Mouse (Mus musculus): Measurements from ENCODE around the gene Olfr887. TPM values are rescaled to one million over a fixed set of nuclear protein-coding genes. Genes with fewer than 3 reads are reported as not detected.

The Olfr887 gene
- not detected in 2 replicates for polyA plus RNA-seq (2015; fragmentation: Nextera tagmentation; extraction: Ambion mirVana)

DNA sequence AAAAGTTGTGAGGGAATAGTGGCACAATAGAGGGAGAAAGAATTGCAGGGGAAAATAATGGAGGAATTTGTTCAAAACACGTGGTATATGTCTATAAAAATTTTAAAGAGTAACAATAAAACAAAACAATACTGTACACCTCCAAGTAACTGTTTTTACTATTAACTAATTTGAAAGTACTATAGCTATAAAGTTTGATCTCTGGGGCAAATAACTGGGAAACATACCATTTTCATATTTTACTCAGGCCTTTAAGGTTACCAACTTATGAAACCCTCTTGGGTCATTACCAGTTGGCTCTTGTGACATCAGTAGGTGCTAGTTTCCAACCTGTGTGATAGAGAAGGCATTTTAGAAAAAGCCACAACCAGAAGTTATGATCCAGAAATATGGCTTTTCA, at the start of gene Olfr887:
Olfr887 (plus strand) TSS at position 301 of the 400 bp plus-strand sequence.
- no peak for TF ChIP-seq EP300 (IDR thresholded peaks at IDR 0.05)
- no peak for TF ChIP-seq CTCF (IDR thresholded peaks at IDR 0.05)
- H3K4me1 ChIP-seq (ENCODE audit: insufficient read depth, low read depth, low read length), result no peaks in the 10 kb centered on the region
- H3K4me3 ChIP-seq (ENCODE audit: low read depth, low read length), result no peak within 1 kb of the TSS
- no peaks in the 10 kb centered on the region for H3K9me3 ChIP-seq (ENCODE audit: low read length)
- DNase-seq (ENCODE audit: low spot score) (no peak), ATAC-seq (no peak)
- H3K36me3 ChIP-seq (ENCODE audit: insufficient read depth, low read length), result no peaks in the 10 kb centered on the region
- no peaks in the 10 kb centered on the region for H3K27me3 ChIP-seq (replicated peaks; ENCODE audit: insufficient read depth, low read length)
- no peak within 1 kb of the TSS for H3K4me2 ChIP-seq (replicated peaks; ENCODE audit: low read depth, low read length)
- WGBS, result 72% methylated on average over 1 of the region's 1 CpGs
- no peak within 1 kb of the TSS for H3K9ac ChIP-seq (replicated peaks; ENCODE audit: low read depth)
- H3K27ac ChIP-seq (ENCODE audit: low read length), result no peak within 1 kb of the TSS

DNA sequence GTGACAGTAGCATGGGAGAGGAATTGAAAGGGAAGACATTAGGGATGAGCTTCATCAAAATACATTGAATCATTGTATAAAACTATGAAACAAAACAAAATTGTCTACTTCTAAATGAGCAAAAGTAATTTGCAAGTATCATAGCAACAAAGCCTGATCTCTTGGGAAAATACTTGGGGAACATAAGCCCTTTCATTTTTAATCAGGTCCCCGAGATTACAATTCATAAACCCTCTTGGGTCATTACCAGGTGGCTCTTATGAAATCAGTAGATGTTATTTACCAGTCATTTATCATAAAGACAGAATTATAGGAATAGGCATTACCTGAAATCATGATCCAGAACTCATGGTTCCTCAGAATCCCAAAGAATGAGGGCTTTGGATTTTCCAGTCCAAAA, 37.6 kb upstream of the Olfr887 start, which contains the start of gene Olfr884:
Olfr884 (plus strand) TSS at position 301 of the 400 bp plus-strand sequence.
- no peaks in the 10 kb centered on the region for H3K9me3 ChIP-seq (ENCODE audit: low read length)
- TF ChIP-seq CTCF (IDR thresholded peaks at IDR 0.05), result no peak
- no peak for TF ChIP-seq EP300 (IDR thresholded peaks at IDR 0.05)
- no peak within 1 kb of the TSS for H3K27ac ChIP-seq (ENCODE audit: low read length)
- ATAC-seq (no peak), DNase-seq (ENCODE audit: low spot score) (no peak)
- 49% methylated on average over 1 of the region's 1 CpGs for WGBS
- H3K4me3 ChIP-seq (ENCODE audit: low read depth, low read length), result no peak within 1 kb of the TSS
- no peaks in the 10 kb centered on the region for H3K36me3 ChIP-seq (ENCODE audit: insufficient read depth, low read length)
- H3K4me1 ChIP-seq (ENCODE audit: insufficient read depth, low read depth, low read length), result no peaks in the 10 kb centered on the region
- no peak within 1 kb of the TSS for H3K9ac ChIP-seq (replicated peaks; ENCODE audit: low read depth)
- no peaks in the 10 kb centered on the region for H3K27me3 ChIP-seq (replicated peaks; ENCODE audit: insufficient read depth, low read length)
- no peak within 1 kb of the TSS for H3K4me2 ChIP-seq (replicated peaks; ENCODE audit: low read depth, low read length)

DNA sequence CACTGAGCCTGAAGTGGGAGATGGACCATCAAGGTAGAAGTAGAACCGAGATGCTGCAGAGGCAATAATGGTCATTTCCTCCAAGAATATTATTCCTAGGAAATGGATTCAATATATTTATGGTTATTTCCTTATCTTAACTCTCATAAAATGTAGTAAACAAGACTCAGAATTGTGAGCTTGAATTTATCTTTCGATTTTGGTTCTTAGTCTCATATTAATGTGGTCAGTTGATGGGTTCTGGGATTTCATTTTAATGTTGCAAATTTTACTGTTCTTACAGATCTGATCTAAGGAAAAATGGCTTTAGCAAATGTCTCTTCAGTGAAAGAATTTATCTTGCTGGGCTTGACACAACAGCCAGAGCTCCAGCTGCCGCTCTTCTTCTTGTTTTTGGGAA, 22.9 kb upstream of the Olfr887 start, which contains the start of gene Olfr885:
Olfr885 (plus strand) TSS at position 301 of the 400 bp plus-strand sequence.
- Histone ChIP-seq H3K4me1 (ENCODE audit: insufficient read depth, low read depth, low read length) (no peaks in the 10 kb centered on the region), H3K36me3 (ENCODE audit: insufficient read depth, low read length) (no peaks in the 10 kb centered on the region), H3K4me2 (replicated peaks; ENCODE audit: low read depth, low read length) (no peak within 1 kb of the TSS), H3K27me3 (replicated peaks; ENCODE audit: insufficient read depth, low read length) (no peaks in the 10 kb centered on the region), H3K27ac (ENCODE audit: low read length) (no peak within 1 kb of the TSS), H3K9ac (replicated peaks; ENCODE audit: low read depth) (no peak within 1 kb of the TSS), H3K9me3 (ENCODE audit: low read length) (no peaks in the 10 kb centered on the region), H3K4me3 (ENCODE audit: low read depth, low read length) (no peak within 1 kb of the TSS)
- TF ChIP-seq EP300 (IDR thresholded peaks at IDR 0.05) (no peak), CTCF (IDR thresholded peaks at IDR 0.05) (no peak)
- ATAC-seq (no peak), DNase-seq (ENCODE audit: low spot score) (no peak)
- WGBS, result 81% methylated on average over 3 of the region's 3 CpGs

DNA sequence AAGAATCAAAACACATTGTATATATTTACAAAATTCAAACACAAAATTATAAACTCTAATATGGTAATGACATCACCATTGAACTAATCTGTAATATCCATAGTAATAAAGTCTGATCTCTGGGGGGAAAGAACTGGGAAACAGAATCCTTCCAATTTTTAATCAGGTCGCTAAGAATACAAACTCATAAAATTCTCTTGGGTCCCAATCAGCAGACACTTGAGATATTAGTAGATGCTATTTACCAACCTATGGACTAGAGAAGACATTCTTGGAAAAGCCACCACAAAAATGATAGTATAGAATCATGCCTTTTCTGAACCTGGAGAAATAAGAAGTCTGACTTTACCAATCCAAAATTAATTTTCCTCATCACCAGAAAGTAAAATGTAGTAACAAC, 24.0 kb downstream of the Olfr887 start, which contains the start of gene Olfr888:
Olfr888 (plus strand) TSS at position 301 of the 400 bp plus-strand sequence.
- DNase-seq (ENCODE audit: low spot score), result no peak
- Histone ChIP-seq H3K36me3 (ENCODE audit: insufficient read depth, low read length) (no peaks in the 10 kb centered on the region), H3K4me3 (ENCODE audit: low read depth, low read length) (no peak within 1 kb of the TSS), H3K27ac (ENCODE audit: low read length) (no peak within 1 kb of the TSS), H3K9me3 (ENCODE audit: low read length) (no peaks in the 10 kb centered on the region), H3K4me1 (ENCODE audit: insufficient read depth, low read depth, low read length) (no peaks in the 10 kb centered on the region), H3K9ac (replicated peaks; ENCODE audit: low read depth) (no peak within 1 kb of the TSS), H3K4me2 (replicated peaks; ENCODE audit: low read depth, low read length) (no peak within 1 kb of the TSS), H3K27me3 (replicated peaks; ENCODE audit: insufficient read depth, low read length) (no peaks in the 10 kb centered on the region)
- no peak for ATAC-seq
- 70% methylated on average over 1 of the region's 1 CpGs for WGBS
- TF ChIP-seq EP300 (IDR thresholded peaks at IDR 0.05) (no peak), CTCF (IDR thresholded peaks at IDR 0.05) (no peak)

DNA sequence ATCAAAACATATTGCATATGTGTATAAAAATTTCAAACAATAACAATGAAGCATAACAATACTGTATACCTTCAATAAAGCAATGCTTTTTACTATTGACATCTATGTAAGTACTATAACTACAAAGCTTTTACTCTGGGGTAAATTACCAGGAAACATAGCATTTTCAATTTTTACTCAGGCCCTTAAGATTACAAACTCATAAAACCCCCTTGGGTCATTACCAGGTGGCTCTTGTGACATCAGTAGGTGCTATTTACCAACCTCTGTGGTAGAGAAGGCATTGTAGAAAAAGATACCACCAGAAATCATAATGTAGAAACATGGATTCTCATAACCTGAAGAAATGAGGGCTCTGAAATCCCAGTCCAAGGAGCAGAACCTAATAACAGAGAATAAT, 31.0 kb downstream of the Olfr887 start, which contains the start of gene Olfr889:
Olfr889 (plus strand) TSS at position 301 of the 400 bp plus-strand sequence.
- Histone ChIP-seq H3K9ac (replicated peaks; ENCODE audit: low read depth) (no peak within 1 kb of the TSS), H3K4me3 (ENCODE audit: low read depth, low read length) (no peak within 1 kb of the TSS), H3K27ac (ENCODE audit: low read length) (no peak within 1 kb of the TSS), H3K36me3 (ENCODE audit: insufficient read depth, low read length) (no peaks in the 10 kb centered on the region), H3K27me3 (replicated peaks; ENCODE audit: insufficient read depth, low read length) (no peaks in the 10 kb centered on the region), H3K4me2 (replicated peaks; ENCODE audit: low read depth, low read length) (no peak within 1 kb of the TSS), H3K9me3 (ENCODE audit: low read length) (no peaks in the 10 kb centered on the region), H3K4me1 (ENCODE audit: insufficient read depth, low read depth, low read length) (no peaks in the 10 kb centered on the region)
- TF ChIP-seq EP300 (IDR thresholded peaks at IDR 0.05) (no peak), CTCF (IDR thresholded peaks at IDR 0.05) (no peak)
- no peak for ATAC-seq
- DNase-seq (ENCODE audit: low spot score), result no peak

Other genes starting within 250 kb of the Olfr887 start
- gene Olfr877, start 229.8 kb upstream of the Olfr887 start, polyA plus RNA-seq (2015; fragmentation: Nextera tagmentation; extraction: Ambion mirVana), result not detected in 2 replicates
- not detected in 2 replicates for gene Olfr145, start 187.3 kb upstream of the Olfr887 start, polyA plus RNA-seq (2015; fragmentation: Nextera tagmentation; extraction: Ambion mirVana)
- gene Olfr878, start 166.2 kb upstream of the Olfr887 start, polyA plus RNA-seq (2015; fragmentation: Nextera tagmentation; extraction: Ambion mirVana), result not detected in 2 replicates
- not detected in 2 replicates for gene Olfr881, start 92.2 kb upstream of the Olfr887 start, polyA plus RNA-seq (2015; fragmentation: Nextera tagmentation; extraction: Ambion mirVana)
- not detected in 2 replicates for gene Olfr883, start 58.3 kb upstream of the Olfr887 start, polyA plus RNA-seq (2015; fragmentation: Nextera tagmentation; extraction: Ambion mirVana)
- gene Olfr884, start 37.5 kb upstream of the Olfr887 start, polyA plus RNA-seq (2015; fragmentation: Nextera tagmentation; extraction: Ambion mirVana), result not detected in 2 replicates
- not detected in 2 replicates for gene Olfr885, start 22.8 kb upstream of the Olfr887 start, polyA plus RNA-seq (2015; fragmentation: Nextera tagmentation; extraction: Ambion mirVana)
- not detected in 2 replicates for gene Olfr888, start 24.1 kb downstream of the Olfr887 start, polyA plus RNA-seq (2015; fragmentation: Nextera tagmentation; extraction: Ambion mirVana)
- gene Olfr889, start 31.1 kb downstream of the Olfr887 start, polyA plus RNA-seq (2015; fragmentation: Nextera tagmentation; extraction: Ambion mirVana), result 0.02 and 0.04 TPM in 2 replicates
- not detected in 2 replicates for gene Olfr890, start 58.4 kb downstream of the Olfr887 start, polyA plus RNA-seq (2015; fragmentation: Nextera tagmentation; extraction: Ambion mirVana)
- gene Olfr891, start 96.7 kb downstream of the Olfr887 start, polyA plus RNA-seq (2015; fragmentation: Nextera tagmentation; extraction: Ambion mirVana), result not detected in 2 replicates
- not detected in 2 replicates for gene Olfr893, start 124.3 kb downstream of the Olfr887 start, polyA plus RNA-seq (2015; fragmentation: Nextera tagmentation; extraction: Ambion mirVana)
- gene Olfr894, start 134.0 kb downstream of the Olfr887 start, polyA plus RNA-seq (2015; fragmentation: Nextera tagmentation; extraction: Ambion mirVana), result not detected in 2 replicates
- not detected in 2 replicates for gene Olfr143, start 168.7 kb downstream of the Olfr887 start, polyA plus RNA-seq (2015; fragmentation: Nextera tagmentation; extraction: Ambion mirVana)
- gene Olfr895, start 183.8 kb downstream of the Olfr887 start, polyA plus RNA-seq (2015; fragmentation: Nextera tagmentation; extraction: Ambion mirVana), result not detected in 2 replicates
- not detected in 2 replicates for gene Olfr896-ps1, start 207.0 kb downstream of the Olfr887 start, polyA plus RNA-seq (2015; fragmentation: Nextera tagmentation; extraction: Ambion mirVana)
- gene Olfr25, start 245.0 kb downstream of the Olfr887 start, polyA plus RNA-seq (2015; fragmentation: Nextera tagmentation; extraction: Ambion mirVana), result not detected in 2 replicates